Mouse (Mus musculus): ENCODE measurements around the gene Cacna1c.

DNA sequence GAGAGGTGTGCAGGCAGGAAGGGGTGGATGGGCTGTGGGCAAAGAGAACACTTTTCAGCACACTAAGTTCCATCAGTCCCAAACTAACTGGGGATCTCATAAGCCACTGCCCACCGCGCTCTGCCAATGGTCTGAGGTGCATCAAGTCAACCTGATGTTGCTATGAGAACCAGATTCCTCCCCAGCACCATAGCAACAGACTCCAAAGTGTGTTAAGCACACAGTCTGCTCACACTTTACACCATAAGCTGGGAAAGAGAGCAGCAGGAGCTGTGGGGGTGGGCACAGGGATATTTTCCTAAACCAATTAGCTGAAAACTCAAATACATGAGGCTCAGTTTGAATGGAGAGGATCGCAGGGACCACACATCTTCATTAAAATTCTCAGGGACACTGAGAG lies 345.1 kb downstream of the Cacna1c start:
- TF ChIP-seq CTCF (IDR thresholded peaks at IDR 0.05; ENCODE audit: borderline replicate concordance, extremely low read depth, insufficient read depth, insufficient read length) (no peak), POLR2A (IDR thresholded peaks at IDR 0.05; ENCODE audit: borderline replicate concordance, extremely low read depth, insufficient read depth, insufficient read length, poor library complexity, severe bottlenecking) (no peak)
